Mouse (Mus musculus) small intestine, adult 2 months (tissue): ENCODE data around the gene Gm17617. TPM values are rescaled to one million over a fixed set of nuclear protein-coding genes. Genes with fewer than 3 reads are reported as not detected.
"Not testable (repeated sequence)": the region's sequence is repeated elsewhere in the genome, so short reads cannot be mapped to it uniquely, and the experiment has no call there.

Experiments used
- H3K27ac ChIP-seq: fragments of 200-500 bp; 2 replicates; pipeline ENCODE4 v1.5.1; 2012; ENCODE audit warnings: low read depth, low read length, control low read depth, inconsistent platforms; ENCODE audit not compliant: insufficient read depth
- H3K27me3 ChIP-seq: fragments of 200-500 bp; 2 replicates; pipeline ENCODE4 v1.6.1; 2012; ENCODE audit warnings: mild to moderate bottlenecking, moderate library complexity, low read length, inconsistent platforms; ENCODE audit not compliant: control insufficient read depth, insufficient read depth
- H3K36me3 ChIP-seq: fragments of 200-500 bp; 2 replicates; pipeline ENCODE4 v1.6.1; 2012; ENCODE audit warnings: mild to moderate bottlenecking, low read length, control low read depth, inconsistent platforms; ENCODE audit not compliant: control insufficient read depth, insufficient read depth
- H3K4me1 ChIP-seq: fragments of 200-500 bp; 2 replicates; pipeline ENCODE4 v1.6.1; 2012; ENCODE audit warnings: low read length, inconsistent platforms, mixed read lengths; ENCODE audit not compliant: control insufficient read depth, insufficient read depth, insufficient read length
- H3K4me3 ChIP-seq: fragments of 200-500 bp; 2 replicates; pipeline ENCODE4 v1.5.1; 2012; ENCODE audit warnings: low read depth, mild to moderate bottlenecking, control low read depth, inconsistent platforms, low read length, moderate library complexity
- CTCF ChIP-seq: fragments of 200-500 bp; IDR thresholded peaks from 2 replicates; pipeline ENCODE4 v1.5.1; 2012; ENCODE audit warnings: low read depth, mild to moderate bottlenecking, control low read depth, inconsistent platforms, low read length, moderate library complexity, mixed read lengths; ENCODE audit not compliant: insufficient replicate concordance, insufficient read length; ENCODE audit errors: extremely low read depth
- POLR2A ChIP-seq: fragments of 200-500 bp; IDR thresholded peaks from 2 replicates; pipeline ENCODE4 v1.6.1; 2012; ENCODE audit warnings: low read depth, mild to moderate bottlenecking, control low read depth, inconsistent platforms, low read length, moderate library complexity
- WGBS: fragments of 180-500 bp; shearing (Covaris S2); methylation state at CpG from one replicate; pipeline ENCODE4 v1.1.7; 2018; 5-methylcytosine and 5-hydroxymethylcytosine counted together
- polyA plus RNA-seq: library from polyadenylated mRNA; depleted of rRNA; stranded (reverse); fragments of >200 nt; gene quantifications from 2 replicates; pipeline ENCODE4 v1.2.3, GENCODE M21; 2012; rRNA removed

The Gm17617 gene
- polyA plus RNA-seq, 1 experiment, result not detected

DNA sequence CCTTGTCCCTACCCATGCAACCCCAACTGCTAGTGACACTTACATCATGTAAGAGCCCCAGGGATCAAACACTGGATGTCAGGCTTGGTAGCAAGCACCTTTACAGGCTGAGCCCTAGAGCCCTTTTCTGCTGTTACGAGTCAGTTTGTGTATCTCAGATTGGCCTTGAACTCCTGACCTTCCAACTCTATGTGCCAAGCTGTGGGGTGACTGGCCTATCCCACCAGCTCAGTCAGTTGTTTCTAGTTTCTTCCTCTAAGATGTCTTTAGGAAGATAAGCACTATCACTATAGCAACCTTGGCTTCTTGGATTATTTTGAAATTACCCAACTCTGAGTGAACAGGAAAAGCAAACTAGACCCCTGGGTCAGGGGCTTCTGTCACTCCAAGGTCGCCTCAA lies 30.0 kb downstream of the Gm17617 start:
- no peaks in the 10 kb centered on the region for H3K36me3 ChIP-seq
- no peaks in the 10 kb centered on the region for H3K27me3 ChIP-seq
- H3K4me1 ChIP-seq, result peaks cover 4% of the 10 kb centered on the region; the same call in 1 of the 2 replicates
- 61% methylated on average over 2 of the region's 2 CpGs for WGBS
- no peak overlapping the region for H3K27ac ChIP-seq
- TF ChIP-seq POLR2A, result no peak
- no peak for TF ChIP-seq CTCF
- H3K4me3 ChIP-seq, result no peak overlapping the region

DNA sequence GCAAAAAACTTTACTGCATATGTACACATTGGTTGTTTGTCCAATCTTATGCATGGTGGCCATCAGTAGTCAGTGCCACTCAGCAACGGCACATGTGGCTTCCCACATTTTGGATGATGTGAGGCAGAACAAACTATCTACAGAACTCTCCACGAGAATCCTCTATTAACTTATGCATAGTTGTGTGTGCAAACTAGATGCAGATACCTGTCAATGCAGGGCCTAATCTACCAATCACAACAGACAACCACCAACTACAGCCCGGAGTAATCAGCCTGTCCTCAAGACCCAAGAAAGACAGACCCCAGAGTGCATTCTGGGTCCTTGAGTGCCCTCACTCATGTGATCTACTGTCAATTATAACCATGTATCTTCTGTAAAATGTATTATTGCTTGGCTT lies 31.0 kb downstream of the Gm17617 start:
- 95% methylated on average over 3 of the region's 3 CpGs for WGBS
- H3K36me3 ChIP-seq, result no peaks in the 10 kb centered on the region
- TF ChIP-seq POLR2A (no peak), CTCF (no peak)
- H3K27ac ChIP-seq, result no peak overlapping the region
- no peak overlapping the region for H3K4me3 ChIP-seq
- no peaks in the 10 kb centered on the region for H3K27me3 ChIP-seq
- peaks cover 4% of the 10 kb centered on the region; the same call in 1 of the 2 replicates for H3K4me1 ChIP-seq

DNA sequence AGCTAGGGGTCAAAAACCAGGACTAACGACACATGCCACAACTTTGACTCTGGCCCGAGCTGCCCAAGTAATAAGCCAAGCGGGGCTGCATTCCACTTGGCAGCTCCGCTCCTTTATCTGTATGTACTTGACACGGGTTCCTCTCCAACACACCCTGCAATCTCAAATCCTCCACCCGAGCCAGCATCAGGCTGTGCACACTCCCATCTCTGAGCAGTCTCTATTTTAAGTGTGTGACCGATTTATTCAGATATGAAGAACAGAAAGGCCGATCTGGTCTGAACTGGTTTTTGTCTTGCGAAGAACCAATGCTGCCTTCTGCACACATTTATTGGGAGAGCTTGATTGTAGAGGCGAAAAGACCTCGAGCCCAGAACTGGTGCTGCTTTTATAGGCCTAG lies 31.7 kb downstream of the Gm17617 start:
- TF ChIP-seq CTCF, result no peak
- TF ChIP-seq POLR2A, result no peak
- WGBS, result 93% methylated on average over 11 of the region's 11 CpGs
- H3K4me1 ChIP-seq, result peaks cover 4% of the 10 kb centered on the region; the same call in 1 of the 2 replicates
- no peaks in the 10 kb centered on the region for H3K36me3 ChIP-seq
- H3K4me3 ChIP-seq, result no peak overlapping the region
- H3K27ac ChIP-seq, result no peak overlapping the region
- H3K27me3 ChIP-seq, result no peaks in the 10 kb centered on the region

DNA sequence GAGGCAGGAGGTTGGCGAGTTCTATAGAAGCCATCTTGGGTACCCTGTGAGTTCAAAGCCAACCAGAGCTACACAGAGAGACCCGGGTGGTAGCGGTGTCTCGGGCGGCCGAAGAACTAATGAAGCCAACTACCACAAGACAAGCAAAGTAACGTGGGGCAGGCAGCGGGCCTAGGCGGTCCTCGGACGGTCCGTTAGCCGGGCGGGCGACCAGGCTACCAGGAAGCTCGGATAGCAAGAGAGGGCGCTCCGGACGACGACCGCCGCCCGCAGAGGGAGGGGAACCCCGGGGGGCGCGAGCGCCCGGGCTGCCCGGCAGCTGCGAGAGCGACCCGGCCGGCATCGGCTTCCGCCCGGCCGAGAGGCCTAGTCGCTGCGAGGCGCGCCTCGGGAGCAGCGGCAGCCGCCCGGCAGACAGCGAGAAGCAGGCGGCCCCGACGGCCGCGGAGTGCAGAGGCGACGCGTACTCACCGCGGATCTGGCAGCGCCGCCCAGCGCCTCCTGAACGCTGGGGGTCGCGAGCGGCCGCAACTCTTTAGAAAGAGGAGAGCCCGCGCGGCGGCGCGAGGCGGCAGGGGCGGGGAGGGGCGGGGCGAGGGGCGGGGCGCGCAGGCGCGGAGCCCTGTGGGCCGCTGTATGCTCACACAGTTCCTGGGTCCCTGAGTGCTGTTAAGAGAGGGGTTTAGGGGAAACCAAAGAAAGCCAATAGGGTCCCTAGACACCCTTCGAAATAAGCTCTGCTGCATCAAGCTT lies 33.4 kb downstream of the Gm17617 start, which contains the start of gene Uimc1:
Gene Uimc1, minus strand, starts transcription at position 575 of the 753 bp plus-strand sequence.
- H3K36me3 ChIP-seq, result no peaks in the 10 kb centered on the region
- no peaks in the 10 kb centered on the region for H3K27me3 ChIP-seq
- peak within 1 kb of the TSS; percentile 47 for H3K27ac ChIP-seq
- under 1% methylated on average over 81 of the region's 81 CpGs for WGBS
- 0 out of 2 replicates have a peak, but pooled peaks have one; percentile 7 for TF ChIP-seq CTCF
- peak; percentile 71; the same call in 1 of the 2 replicates for TF ChIP-seq POLR2A
- H3K4me3 ChIP-seq, result peak within 1 kb of the TSS; percentile 86
- H3K4me1 ChIP-seq, result no peaks in the 10 kb centered on the region

DNA sequence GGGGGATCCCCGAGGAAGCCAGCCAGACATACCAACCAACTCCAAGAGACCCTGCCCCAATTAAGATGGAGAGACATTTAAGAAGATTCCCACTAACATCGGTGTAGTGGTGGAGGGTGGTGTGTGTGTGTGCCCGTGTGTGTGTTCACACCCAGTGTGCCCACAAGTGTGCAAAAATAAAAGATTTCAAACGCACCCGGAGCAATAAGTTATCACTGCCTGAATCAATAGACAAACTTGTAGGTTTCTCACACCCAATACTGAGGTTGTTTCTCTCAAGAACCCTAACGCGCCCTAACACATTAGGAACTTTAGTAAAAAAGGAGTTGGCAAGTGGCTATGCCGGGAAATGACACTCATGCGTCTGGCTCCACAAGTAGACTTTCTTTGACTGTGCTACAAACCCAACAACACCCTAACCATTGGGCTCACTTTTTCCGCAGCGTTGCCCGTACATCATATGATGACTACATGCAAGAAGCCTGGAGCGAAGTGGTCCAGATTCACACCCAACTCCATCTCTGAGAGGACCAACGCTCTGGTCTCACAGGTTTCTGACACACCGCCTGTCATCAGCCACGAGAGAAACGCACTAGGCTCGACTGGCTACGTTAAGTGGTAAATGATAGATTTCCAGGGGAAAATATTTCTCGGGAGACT lies 34.2 kb downstream of the Gm17617 start:
- Histone ChIP-seq H3K4me1 (no peaks in the 10 kb centered on the region), H3K36me3 (no peaks in the 10 kb centered on the region), H3K4me3 (peak overlapping the region; percentile 86), H3K27me3 (no peaks in the 10 kb centered on the region), H3K27ac (peak overlapping the region; percentile 47; the same call in 1 of the 2 replicates)
- TF ChIP-seq CTCF (no peak), POLR2A (no peak)
- 10% methylated on average over 20 of the region's 20 CpGs for WGBS

DNA sequence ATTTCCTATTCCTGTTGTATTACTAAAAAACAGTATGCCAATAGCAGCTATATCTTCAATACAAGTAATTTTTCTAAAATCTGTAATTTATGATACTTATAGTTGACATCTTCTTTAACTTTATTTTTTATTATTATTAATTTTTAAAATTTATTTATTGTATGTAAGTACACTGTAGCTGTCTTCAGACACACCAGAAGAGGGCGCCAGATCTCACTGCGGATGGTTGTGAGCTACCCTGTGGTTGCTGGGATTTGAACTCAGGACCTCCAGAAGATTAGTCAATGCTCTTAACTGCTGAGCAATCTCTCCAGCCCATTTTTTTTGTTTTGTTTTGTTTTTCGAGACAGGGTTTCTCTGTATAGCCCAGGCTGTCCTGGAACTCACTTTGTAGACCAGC lies 35.5 kb downstream of the Gm17617 start:
- not testable (repeated sequence) for H3K27me3 ChIP-seq, H3K27ac ChIP-seq, H3K36me3 ChIP-seq, H3K4me1 ChIP-seq, H3K4me3 ChIP-seq
- WGBS, result 93% methylated on average over 3 of the region's 3 CpGs
- peak; percentile 19; the same call in 1 of the 2 replicates for TF ChIP-seq CTCF

DNA sequence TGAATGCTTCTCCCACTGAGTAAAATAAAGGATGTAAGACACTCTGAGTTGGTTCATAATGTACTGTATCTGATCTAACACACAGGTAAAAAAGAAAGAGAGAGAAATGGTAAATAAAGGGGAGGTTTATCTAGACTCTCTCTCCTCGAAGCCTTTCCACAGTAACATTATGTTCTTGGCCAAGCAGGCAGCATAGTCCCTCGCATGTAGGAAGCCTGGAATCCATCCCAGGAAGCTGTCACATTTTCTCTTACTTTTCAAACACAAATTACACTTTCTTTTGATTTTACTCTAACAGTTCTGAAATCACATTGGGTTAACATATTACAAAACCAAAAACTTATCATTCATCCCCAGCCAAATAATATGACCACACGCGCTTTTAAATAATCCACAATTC lies 40.8 kb downstream of the Gm17617 start:
- Histone ChIP-seq H3K27me3 (no peaks in the 10 kb centered on the region), H3K36me3 (peaks cover 15% of the 10 kb centered on the region), H3K4me3 (no peak overlapping the region), H3K4me1 (no peaks in the 10 kb centered on the region), H3K27ac (no peak overlapping the region)
- TF ChIP-seq POLR2A, result no peak
- TF ChIP-seq CTCF, result no peak
- WGBS, result 76% methylated on average over 4 of the region's 4 CpGs

Other genes starting within 250 kb of the Gm17617 start
- gene Unc5a, start 184.1 kb downstream of the Gm17617 start, polyA plus RNA-seq, result 4.4 and 5.1 TPM in 2 replicates
- 1.7 and 1.8 TPM in 2 replicates for gene Hk3, start 112.2 kb downstream of the Gm17617 start, polyA plus RNA-seq
- gene Uimc1, start 33.2 kb downstream of the Gm17617 start, polyA plus RNA-seq, result 0.61 and 1.5 TPM in 2 replicates
- gene Zfp346, start 28.2 kb downstream of the Gm17617 start, polyA plus RNA-seq, result 4.0 and 4.1 TPM in 2 replicates
- 2.9 and 4.8 TPM in 2 replicates for gene Fgfr4, start 19.1 kb upstream of the Gm17617 start, polyA plus RNA-seq
- gene Nsd1, start 76.2 kb upstream of the Gm17617 start, polyA plus RNA-seq, result 6.9 and 16.3 TPM in 2 replicates
- gene Prelid1, start 187.0 kb upstream of the Gm17617 start, polyA plus RNA-seq, result 383 and 921 TPM in 2 replicates
- gene Rab24, start 188.4 kb upstream of the Gm17617 start, polyA plus RNA-seq, result 54.9 and 101 TPM in 2 replicates
- 5.1 and 8.5 TPM in 2 replicates for gene Mxd3, start 196.3 kb upstream of the Gm17617 start, polyA plus RNA-seq
- gene Lman2, start 229.2 kb upstream of the Gm17617 start, polyA plus RNA-seq, result 63.0 and 107 TPM in 2 replicates
- 5.9 and 14.6 TPM in 2 replicates for gene Rgs14, start 236.2 kb upstream of the Gm17617 start, polyA plus RNA-seq